Mouse (Mus musculus) olfactory bulb, adult 2 months (tissue): Measurements from ENCODE around the gene Ormdl3.

Experiments
- CTCF ChIP-seq: fragments of 200-500 bp; IDR thresholded peaks from 2 replicates; pipeline ENCODE4 v1.5.1; 2012; ENCODE audit warnings: low read depth, mild to moderate bottlenecking, low read length, moderate library complexity; ENCODE audit not compliant: insufficient read depth
- POLR2A ChIP-seq: fragments of 200-500 bp; IDR thresholded peaks from 2 replicates; pipeline ENCODE4 v1.6.1; 2012; ENCODE audit warnings: mild to moderate bottlenecking, low read depth, low read length, moderate library complexity; ENCODE audit not compliant: insufficient read depth

DNA sequence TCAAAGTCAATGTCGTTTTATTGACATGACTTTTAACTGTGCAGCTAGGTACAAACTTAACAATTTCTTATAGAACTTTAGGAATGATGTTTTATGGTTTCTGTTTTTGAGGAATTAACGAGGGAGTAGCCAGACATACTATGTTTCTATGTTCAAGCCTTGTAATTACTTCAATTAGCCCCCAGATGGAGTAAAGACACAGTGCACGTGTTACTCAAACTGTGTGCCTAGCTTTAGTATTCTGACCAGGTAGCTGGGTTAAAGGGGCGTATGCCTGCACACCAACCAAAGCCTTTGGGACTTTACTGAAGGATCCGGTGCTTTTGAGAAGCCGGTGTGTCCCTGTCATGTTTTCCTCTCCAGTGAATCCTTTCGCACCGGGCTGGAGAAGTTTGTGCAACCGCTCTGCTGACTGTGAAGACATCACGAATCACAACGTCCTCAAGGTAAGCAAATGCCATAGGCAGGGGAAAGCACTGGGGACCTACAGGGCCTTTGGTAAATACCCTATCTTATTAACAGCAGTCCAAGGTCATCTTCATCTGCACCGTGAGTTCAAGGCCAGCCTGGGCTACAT, 32.0 kb downstream of the Ormdl3 start:
- TF ChIP-seq CTCF = no peak
- no peak for TF ChIP-seq POLR2A
